Mouse (Mus musculus): Measurements from ENCODE around the gene Gadd45b. TPM values are rescaled to one million over a fixed set of nuclear protein-coding genes. Genes with fewer than 3 reads are reported as not detected.

The Gadd45b gene
- polyA plus RNA-seq, 1 experiment: 29.9 TPM

DNA sequence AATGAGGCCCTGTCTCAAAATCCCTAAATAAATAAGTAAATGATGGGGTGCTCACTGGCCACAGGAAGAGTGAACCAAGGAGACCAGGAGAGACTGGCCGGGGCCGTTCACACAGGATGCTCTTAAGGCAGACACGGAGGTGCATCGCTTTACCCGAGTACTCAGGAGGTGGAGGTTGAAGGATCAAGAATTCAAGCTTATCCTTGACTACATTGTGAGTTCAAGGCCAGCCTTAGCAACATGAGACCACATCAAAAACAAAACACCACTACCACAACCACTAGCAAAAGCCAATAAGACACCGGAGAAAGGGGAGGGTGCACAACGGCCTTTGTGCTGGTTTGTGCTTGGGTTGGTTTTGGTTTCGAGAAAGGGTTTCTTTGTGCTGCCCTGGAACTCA is 26.5 kb downstream of the Gadd45b start:
- no peak for DNase-seq (ENCODE audit: low spot score)

DNA sequence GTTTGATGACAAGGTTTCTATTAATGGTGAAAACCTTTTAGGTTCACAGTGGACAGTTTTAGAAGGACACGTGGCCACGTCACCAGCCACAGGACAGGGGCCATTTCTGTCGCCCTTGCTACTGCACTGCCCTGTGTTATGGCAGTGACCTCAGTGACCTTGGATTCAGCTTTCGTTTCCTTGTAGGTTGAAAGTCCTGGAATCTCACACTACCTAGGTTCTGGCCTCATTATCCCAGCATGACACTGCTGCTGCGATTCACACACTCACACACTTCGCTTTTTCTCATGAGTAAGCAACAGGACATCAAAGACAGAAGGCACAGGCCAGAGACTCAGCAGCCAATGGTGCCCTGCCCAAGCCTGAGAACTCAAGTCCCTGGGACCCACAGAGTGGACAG is 27.0 kb downstream of the Gadd45b start:
- no peak for DNase-seq (ENCODE audit: low spot score)

GRCm38 (mm10) chr10:80957791-80958190 is 27.9 kb downstream of the Gadd45b start:
- no peak for DNase-seq (ENCODE audit: low spot score)

- DNase-seq (ENCODE audit: low spot score): no peak
These were observed 29.2 kb downstream of the Gadd45b start for GRCm38 (mm10) chr10:80958979-80959637.

- DNase-seq (ENCODE audit: low spot score): no peak
These were observed 31.0 kb downstream of the Gadd45b start for GRCm38 (mm10) chr10:80960551-80961508.

DNA sequence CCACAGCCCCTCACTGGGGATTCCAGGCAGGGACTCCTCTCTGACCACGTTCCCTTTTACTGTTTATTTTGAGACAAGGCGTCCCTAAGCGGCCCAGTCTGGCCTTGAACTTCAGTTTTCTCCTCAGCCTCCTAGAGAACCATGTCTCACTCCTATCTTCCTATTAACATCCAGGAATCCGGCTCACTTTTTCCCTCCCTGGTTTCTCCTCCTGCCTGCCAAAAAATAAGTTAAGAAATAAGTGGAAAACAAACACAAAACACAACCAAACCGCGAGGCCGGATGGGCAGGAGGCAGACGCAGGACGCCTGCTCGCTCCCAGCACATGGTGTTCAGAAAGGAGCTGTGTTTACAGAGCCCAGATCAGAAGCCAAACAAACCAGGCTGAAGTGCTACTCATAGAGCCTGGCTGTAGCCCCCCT is 32.2 kb downstream of the Gadd45b start:
- DNase-seq (ENCODE audit: low spot score): no peak

- DNase-seq (ENCODE audit: low spot score): no peak
These were observed 32.7 kb downstream of the Gadd45b start for GRCm38 (mm10) chr10:80962585-80962984.

- no peak for DNase-seq (ENCODE audit: low spot score)
These were observed 33.4 kb downstream of the Gadd45b start for GRCm38 (mm10) chr10:80963031-80963975.

- no peak for DNase-seq (ENCODE audit: low spot score)
These were observed 36.4 kb downstream of the Gadd45b start for GRCm38 (mm10) chr10:80966296-80966695.

DNA sequence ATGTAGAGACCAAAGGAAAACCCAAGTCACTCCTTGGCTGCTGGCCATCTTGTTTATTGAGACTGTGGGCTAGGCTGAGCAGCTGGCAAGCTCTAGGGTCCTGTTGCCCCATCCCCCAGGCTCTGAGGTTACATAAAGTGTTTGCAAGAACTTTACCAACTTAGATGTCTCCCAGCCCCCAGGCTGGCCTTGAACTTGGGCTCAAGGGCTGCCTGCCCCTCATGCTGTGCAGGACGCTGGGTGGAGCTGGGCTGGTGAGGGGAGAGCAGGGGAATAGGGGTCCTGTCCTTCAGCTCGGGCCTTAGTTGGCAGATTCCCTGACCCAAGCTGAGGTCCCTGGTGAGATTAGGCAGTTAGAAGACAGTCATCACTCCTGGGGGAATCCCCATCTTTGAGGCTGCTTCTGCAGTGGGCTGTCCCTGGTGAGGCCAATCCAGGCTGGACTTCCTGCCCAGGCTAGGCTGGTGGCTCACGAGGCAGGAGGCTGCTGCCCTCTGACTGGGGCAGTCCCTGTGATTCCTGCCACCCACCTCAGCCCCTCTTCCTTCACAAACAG is 37.3 kb downstream of the Gadd45b start:
- DNase-seq (ENCODE audit: low spot score): no peak

DNA sequence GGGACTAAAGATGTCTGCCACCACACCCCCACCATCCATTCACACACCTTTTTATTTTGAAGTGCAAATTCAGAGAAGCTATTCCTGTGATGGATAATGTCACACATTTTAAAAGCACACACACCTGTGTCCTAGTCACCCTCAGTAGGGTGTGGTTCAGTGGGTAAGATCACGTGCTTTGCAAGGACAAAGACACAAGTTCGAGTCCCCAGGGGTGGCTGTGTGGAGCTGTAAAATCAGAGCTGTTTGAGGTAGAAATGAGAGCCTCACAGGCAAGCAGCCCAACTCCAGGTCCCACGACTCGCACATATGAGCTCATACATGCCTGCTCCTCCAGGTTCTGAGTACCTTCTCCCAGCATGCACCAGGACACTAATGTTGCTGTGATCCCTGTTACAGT is 38.2 kb downstream of the Gadd45b start:
- DNase-seq (ENCODE audit: low spot score): no peak

DNA sequence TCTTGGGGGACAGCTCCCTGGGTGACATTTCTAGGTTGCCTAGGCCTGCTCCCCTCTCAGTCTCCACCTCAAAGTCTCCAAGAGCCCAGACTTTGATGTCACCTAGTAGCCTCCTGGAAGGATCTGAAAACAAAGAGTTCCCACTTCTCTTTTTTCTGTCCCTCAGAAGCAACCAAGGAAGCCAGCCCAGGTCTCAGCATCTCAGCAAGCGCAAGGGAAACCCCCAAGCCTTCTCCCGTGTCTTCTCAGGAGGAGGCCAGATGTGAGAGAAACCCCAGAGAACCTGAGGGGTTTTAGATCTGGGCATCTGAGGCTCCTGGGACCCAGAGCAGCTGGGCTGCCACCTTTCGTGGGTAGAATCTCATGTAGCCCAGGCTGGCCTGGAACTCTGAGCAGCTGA is 39.4 kb downstream of the Gadd45b start:
- no peak for DNase-seq (ENCODE audit: low spot score)

- DNase-seq (ENCODE audit: low spot score): no peak
These were observed 40.3 kb downstream of the Gadd45b start for GRCm38 (mm10) chr10:80970159-80970558.

- no peak for DNase-seq (ENCODE audit: low spot score)
These were observed 41.7 kb downstream of the Gadd45b start for GRCm38 (mm10) chr10:80971533-80971932.

DNA sequence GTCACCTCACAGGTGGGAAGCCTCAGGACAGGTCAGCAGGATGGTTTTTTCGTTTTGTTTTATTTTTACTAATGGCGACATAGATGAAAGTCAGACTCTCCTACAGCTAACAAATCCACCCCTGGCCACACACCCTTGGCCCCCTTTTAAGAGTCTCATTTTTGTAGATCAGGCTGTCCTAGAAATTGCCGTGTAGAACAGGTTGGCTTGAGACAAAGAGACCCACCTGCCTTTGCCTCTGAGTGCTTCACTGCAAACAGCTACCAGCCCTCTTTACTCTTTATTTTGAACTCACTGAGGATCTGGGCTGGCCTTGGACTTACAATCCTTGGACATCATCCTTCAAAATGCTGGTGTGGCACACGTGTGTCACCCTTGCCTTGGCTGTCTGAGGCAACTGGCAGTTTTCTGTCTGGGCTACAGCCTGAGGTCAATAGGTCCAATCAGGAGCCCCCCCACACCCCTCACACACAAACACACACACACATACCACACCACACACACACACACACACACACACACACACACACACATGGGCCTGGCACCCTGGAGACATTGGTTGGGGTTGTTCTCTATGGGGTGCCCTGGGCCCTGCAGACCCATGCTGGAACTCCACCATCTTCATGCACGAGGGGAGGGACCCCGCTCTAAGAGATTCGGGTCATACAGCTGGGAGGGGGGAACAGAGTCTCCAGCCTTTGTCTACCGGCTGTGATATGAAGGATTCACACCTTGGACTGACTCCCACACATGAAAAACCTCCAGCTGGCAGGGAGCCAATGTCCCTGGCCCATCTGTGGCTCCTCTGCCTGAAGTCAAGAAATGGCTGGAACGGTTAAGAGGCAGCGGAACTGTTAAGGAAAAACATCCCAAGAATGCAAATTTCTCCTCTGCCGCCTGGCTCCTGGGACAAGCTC is 42.5 kb downstream of the Gadd45b start:
- DNase-seq (ENCODE audit: low spot score): no peak

GRCm38 (mm10) chr10:80973722-80974121 is 43.8 kb downstream of the Gadd45b start:
- DNase-seq (ENCODE audit: low spot score): no peak

GRCm38 (mm10) chr10:80975478-80975877 is 45.6 kb downstream of the Gadd45b start:
- no peak for DNase-seq (ENCODE audit: low spot score)

DNA sequence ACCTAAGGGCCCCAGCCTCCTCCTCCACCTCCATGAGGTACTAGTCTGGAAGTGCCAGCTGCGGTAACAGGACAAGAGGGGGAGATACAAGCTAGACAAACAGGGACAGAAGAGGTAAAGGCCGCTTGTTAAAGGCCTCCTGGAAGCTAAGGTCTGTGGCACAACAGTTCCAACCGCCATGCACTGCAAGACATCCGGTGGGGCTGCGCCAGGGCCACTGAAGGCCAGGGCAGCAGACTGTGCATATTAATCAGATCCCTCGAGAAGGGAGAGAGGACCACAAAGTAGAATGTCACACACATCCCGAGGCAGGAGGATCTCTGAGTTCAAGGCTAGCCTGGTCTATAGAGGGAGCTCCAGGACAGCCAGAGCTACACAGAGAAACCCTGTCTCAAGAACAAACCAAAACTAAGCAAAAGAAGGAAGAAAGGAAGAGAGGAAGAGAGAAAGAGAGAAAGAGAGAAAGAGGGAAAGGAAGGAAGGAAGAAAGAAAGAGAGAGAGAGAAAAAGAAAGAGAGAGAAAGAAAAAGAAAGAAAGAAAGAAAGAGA is 51.8 kb downstream of the Gadd45b start:
- no peak for DNase-seq (ENCODE audit: low spot score)
